Mouse (Mus musculus) CD8-positive naive resting alpha-beta T cell, adult 2 months (primary cell): Measurements from ENCODE around the gene Mup19.
"Not testable (repeated sequence)": the region's sequence is repeated elsewhere in the genome, so short reads cannot be mapped to it uniquely, and the experiment has no call there.

Experiments
- DNase-seq, 2 experiments: peaks; one replicate each; pipeline ENCODE4 v3.0.0; 2022; ENCODE audit warnings: low read depth in 2 of 2, low spot score in 2 of 2

Mup19 gene

GRCm38 (mm10) chr4:61782169-61782568 lies at the start of gene Mup19:
TSS of gene Mup19 (minus strand) at chr4:61782269.
- not testable (repeated sequence) for DNase-seq

DNA sequence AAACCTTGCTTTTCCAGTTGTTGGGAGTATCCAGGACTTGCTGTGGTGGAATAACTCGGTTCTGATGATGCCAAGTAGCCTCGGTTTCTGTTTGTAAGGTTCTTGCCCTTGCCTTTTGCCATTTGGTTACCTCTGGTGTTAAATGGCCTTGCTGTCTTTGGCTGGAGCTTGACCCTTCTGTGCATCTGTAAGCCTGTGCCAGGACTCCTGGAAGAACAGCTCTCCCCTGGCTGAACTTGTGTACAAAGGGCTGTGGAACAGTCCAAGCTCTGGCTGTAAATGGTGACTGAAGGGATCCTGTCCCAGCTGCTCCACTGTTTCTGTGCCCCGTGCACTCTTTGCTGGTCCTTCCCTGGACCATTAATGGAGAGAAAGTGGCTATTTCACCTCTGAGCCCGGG lies 47.1 kb upstream of the Mup19 start:
- DNase-seq = no peak

DNA sequence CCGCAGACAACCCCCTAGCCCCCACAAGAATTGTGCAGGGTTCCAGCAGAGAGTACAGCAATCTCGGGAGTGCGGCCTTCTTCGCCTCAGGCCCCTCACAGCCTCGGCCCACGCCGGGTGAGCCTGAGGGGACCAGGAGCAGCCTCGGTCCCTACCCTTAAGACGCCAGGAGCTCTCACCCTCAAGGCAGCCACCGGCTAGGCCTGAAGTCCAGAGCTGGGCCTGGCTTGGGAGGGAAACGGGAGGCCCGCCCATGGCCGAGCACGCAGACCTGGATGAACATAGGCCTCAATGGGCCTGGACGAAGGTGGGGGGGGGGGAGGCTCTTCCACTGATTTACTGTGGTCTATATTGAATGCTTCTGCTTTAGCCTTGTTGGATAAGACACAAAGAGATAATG lies 41.1 kb upstream of the Mup19 start:
- no peak for DNase-seq

DNA sequence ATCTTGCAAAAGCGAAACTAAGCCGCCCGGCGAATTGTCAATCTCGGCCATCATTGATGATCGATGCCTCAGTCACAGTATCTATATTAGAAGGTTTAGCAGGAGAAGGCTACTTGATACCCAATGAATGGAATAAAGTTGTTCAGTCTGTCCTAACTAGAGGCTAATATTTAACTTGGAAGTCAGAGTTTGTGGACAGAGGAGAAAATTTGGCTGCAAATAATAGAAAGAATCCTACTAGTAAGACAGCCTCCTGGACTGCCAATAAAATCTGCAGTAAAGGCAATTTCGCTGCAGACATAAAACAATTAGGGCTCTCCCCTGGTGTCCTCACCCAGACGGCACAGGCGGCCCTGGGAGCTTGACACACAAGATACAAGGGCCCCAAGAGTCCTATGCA lies 40.5 kb upstream of the Mup19 start:
- not testable (repeated sequence) for DNase-seq

GRCm38 (mm10) chr4:61815602-61816001 lies 33.5 kb upstream of the Mup19 start:
- no peak for DNase-seq

GRCm38 (mm10) chr4:61813435-61813834 lies 31.4 kb upstream of the Mup19 start:
- no peak for DNase-seq

- not testable (repeated sequence) for DNase-seq
Observed at GRCm38 (mm10) chr4:61811193-61811592, 29.1 kb upstream of the Mup19 start.

DNA sequence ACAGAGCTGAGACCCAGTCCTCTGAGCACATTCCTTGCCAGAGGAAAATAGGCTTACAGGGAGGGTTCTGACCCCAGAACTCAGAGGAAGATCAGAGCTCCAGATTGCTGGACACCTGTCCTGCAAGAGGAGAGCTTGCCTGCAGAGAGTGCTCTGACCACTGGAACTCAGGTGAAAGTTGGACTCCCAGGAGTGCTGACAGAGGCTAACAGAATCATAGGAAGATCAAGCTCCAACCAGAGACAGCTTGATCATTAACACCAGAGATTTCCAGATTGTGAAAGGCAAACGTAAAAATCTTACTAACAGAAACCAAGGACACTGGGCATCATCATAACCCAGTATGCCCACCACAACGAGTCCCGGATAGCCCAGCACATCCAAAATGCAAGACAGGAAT lies 26.9 kb upstream of the Mup19 start:
- DNase-seq = not testable (repeated sequence)

DNA sequence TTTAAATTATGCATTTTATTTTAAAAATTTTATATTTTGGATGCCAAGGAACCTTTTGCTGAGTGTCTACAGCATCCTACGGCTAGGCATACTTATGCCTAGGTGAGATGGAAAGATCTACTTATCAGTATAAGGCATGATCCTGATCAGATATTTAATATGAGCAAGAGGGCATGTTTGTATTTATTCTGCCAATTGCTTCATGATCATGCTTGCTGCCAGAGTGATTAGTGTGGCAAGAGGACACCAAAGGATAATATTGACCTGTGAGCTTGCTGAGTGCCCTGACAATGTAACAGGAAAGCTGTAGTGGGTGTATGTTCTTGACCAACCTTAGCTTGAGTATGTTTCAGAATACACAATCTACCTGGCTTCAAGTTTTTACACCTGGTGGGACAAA lies 7.6 kb upstream of the Mup19 start:
- DNase-seq = not testable (repeated sequence)

DNA sequence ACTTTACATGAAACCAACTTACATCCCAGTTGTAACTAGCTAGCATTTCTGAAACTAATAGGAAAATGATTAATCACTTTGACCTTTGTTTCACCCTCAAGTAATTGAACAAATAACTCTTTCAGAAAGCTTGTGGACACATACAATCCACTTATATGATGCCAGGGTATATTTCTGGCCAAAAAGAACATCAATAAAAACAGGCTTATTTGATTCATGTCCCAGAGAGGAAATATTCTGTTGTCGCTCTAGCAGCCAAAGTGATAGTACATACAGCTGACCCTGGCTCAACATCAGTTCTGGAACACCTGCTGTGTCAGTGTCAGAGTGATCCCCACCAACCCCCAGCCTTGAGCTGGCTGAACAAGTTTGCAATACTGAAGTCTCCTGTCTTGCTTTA lies 2.2 kb upstream of the Mup19 start:
- not testable (repeated sequence) for DNase-seq
